Mouse (Mus musculus) C2C12 (cell line): Measurements from ENCODE around the gene Cyp2a4. TPM values are rescaled to one million over a fixed set of nuclear protein-coding genes. Genes with fewer than 3 reads are reported as not detected.

Experiments used
- polyA plus RNA-seq: library from polyadenylated mRNA; unstranded; fragments of >200 nt; fragmentation: generic; extraction: Trizol; gene quantifications from one replicate; pipeline ENCODE4 v1.2.1, GENCODE M21; 2012; ENCODE audit warnings: missing spikeins

The Cyp2a4 gene
- polyA plus RNA-seq, 1 experiment = not detected

Other genes starting within 250 kb of the Cyp2a4 start
- gene Cyp2b13, start 245.7 kb upstream of the Cyp2a4 start, polyA plus RNA-seq = 0.15 TPM
- gene Cyp2b9, start 133.8 kb upstream of the Cyp2a4 start, polyA plus RNA-seq = not detected
- gene Vmn1r184, start 46.8 kb upstream of the Cyp2a4 start, polyA plus RNA-seq = not detected
- gene Nlrp9c, start 96.5 kb downstream of the Cyp2a4 start, polyA plus RNA-seq = not detected
- gene Nlrp4a, start 127.9 kb downstream of the Cyp2a4 start, polyA plus RNA-seq = not detected
- gene Nlrp9a, start 227.9 kb downstream of the Cyp2a4 start, polyA plus RNA-seq = not detected